Mouse (Mus musculus): ENCODE data around the gene Rgs3.

GRCm38 (mm10) chr4:62740282-62741054, 180.8 kb downstream of the Rgs3 start:
- TF ChIP-seq POLR2A (IDR thresholded peaks at IDR 0.05; ENCODE audit: borderline replicate concordance, extremely low read depth, insufficient read depth, insufficient read length, poor library complexity, severe bottlenecking) (no peak), CTCF (IDR thresholded peaks at IDR 0.05; ENCODE audit: borderline replicate concordance, extremely low read depth, insufficient read depth, insufficient read length) (no peak)

Data from brain, embryonic 14.5 days (tissue).